ENCODE assay signal across 34 mouse cellular contexts in the genomic region with DNA sequence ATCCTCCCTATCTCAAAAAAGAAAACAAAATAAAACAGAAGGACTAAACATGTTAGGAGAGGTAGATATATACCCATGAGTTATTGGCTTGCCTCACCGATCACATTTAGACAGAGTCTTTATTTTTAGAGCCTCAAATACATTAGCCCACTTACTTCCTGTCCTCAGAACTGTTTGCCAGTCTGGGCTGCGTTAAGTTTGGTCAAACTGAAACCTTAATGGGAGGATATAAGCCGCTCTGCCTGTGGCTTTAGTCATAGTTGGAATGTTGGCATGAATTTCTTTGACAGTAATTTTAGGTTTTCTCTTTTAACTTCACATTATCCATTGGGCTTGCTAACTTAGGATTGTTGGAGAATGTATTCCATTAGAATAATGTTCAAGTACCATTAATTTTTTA. TPM values are rescaled to one million over a fixed set of nuclear protein-coding genes. Genes with fewer than 3 reads are reported as not detected.
A peak's percentile ranks its signal among the peaks of the same experiment; 100 is the strongest.
DNase-seq lines count a peak whose midpoint lies in the region; ATAC-seq lines count a peak whose summit lies in the region.
"Had no signal": no experiment of that assay in that cellular context is flagged by ENCODE, and none has a peak within 500 bp of the region (broad histone marks: within the 10 kb centered on the region; RNA-seq: fewer than 3 reads in every experiment).

No protein-coding gene starts in this region.

- whole genome bisulfite sequencing in midbrain, embryonic 11.5 days: 91% methylated on average over 3 of the region's 3 CpGs
- 94% methylated on average over 3 of the region's 3 CpGs for WGBS in midbrain, embryonic 16.5 days

- H3K27me3 ChIP-seq in midbrain, embryonic 11.5 days (ENCODE audit: control insufficient read depth, insufficient read depth, low read length): no peaks in the 10 kb centered on the region
- no peaks in the 10 kb centered on the region for H3K27me3 ChIP-seq in midbrain, embryonic 16.5 days (ENCODE audit: control insufficient read depth, insufficient read depth, low read depth, low read length)
- H3K27me3 ChIP-seq: embryonic facial prominence, embryonic 12.5 days; hindbrain, embryonic 15.5 days; intestine, embryonic 15.5 days; neural tube, embryonic 12.5 days; stomach, embryonic 15.5 days had no signal

- ATAC-seq in midbrain, embryonic 11.5 days (ENCODE audit: low FRiP score): no peak
- ATAC-seq in midbrain, embryonic 16.5 days: no peak
- ATAC-seq in activated CD4-positive, CD25-positive, alpha-beta regulatory T cell, adult 4 months: peak; percentile 59
- ATAC-seq in inflammation-experienced regulatory T-cells, adult 6 months: peak; percentile 69
- ATAC-seq: forebrain, postnatal 0 days; intestine, embryonic 15.5 days had no signal

- H3K4me2 ChIP-seq in midbrain, embryonic 11.5 days: no peak overlapping the region
- no peak overlapping the region for H3K4me2 ChIP-seq in midbrain, embryonic 16.5 days (ENCODE audit: low read length)
- H3K4me2 ChIP-seq: embryonic facial prominence, embryonic 12.5 days; hindbrain, embryonic 15.5 days; intestine, embryonic 15.5 days; neural tube, embryonic 12.5 days; stomach, embryonic 15.5 days had no signal

- H3K4me3 ChIP-seq in midbrain, embryonic 11.5 days (ENCODE audit: low read depth, low read length): no peak overlapping the region
- no peak overlapping the region for H3K4me3 ChIP-seq in midbrain, embryonic 16.5 days (ENCODE audit: low read depth, low read length)
- H3K4me3 ChIP-seq: embryonic facial prominence, embryonic 12.5 days; erythroblast, embryonic 14.5 days; hindbrain, embryonic 10.5 days; hindbrain, embryonic 15.5 days; intestine, embryonic 15.5 days; midbrain, embryonic 10.5 days; myocyte; neural tube, embryonic 12.5 days; stomach, embryonic 15.5 days had no signal

- no peaks in the 10 kb centered on the region for H3K9me3 ChIP-seq in midbrain, embryonic 11.5 days (ENCODE audit: control insufficient read depth, low read length)
- no peaks in the 10 kb centered on the region for H3K9me3 ChIP-seq in midbrain, embryonic 16.5 days (replicated peaks; ENCODE audit: control insufficient read depth, low read length, poor library complexity, severe bottlenecking)
- H3K9me3 ChIP-seq: embryonic facial prominence, embryonic 12.5 days; hindbrain, embryonic 10.5 days; hindbrain, embryonic 15.5 days; intestine, embryonic 15.5 days; midbrain, embryonic 10.5 days; neural tube, embryonic 12.5 days; stomach, embryonic 15.5 days had no signal

- no peak overlapping the region for H3K27ac ChIP-seq in midbrain, embryonic 11.5 days (ENCODE audit: low read depth, low read length)
- H3K27ac ChIP-seq in midbrain, embryonic 16.5 days (ENCODE audit: low read length): no peak overlapping the region
- H3K27ac ChIP-seq: embryonic facial prominence, embryonic 12.5 days; hindbrain, embryonic 10.5 days; hindbrain, embryonic 15.5 days; intestine, embryonic 15.5 days; liver, embryonic 14.5 days; midbrain, embryonic 10.5 days; neural tube, embryonic 12.5 days; stomach, embryonic 15.5 days had no signal

- H3K4me1 ChIP-seq in midbrain, embryonic 11.5 days (ENCODE audit: control insufficient read depth, insufficient read depth, low read length): no peaks in the 10 kb centered on the region
- H3K4me1 ChIP-seq in midbrain, embryonic 16.5 days (ENCODE audit: control insufficient read depth, insufficient read depth, low read length): no peaks in the 10 kb centered on the region
- H3K4me1 ChIP-seq: embryonic facial prominence, embryonic 12.5 days; hindbrain, embryonic 10.5 days; hindbrain, embryonic 15.5 days; intestine, embryonic 15.5 days; midbrain, embryonic 10.5 days; neural tube, embryonic 12.5 days; stomach, embryonic 15.5 days had no signal

- H3K36me3 ChIP-seq in midbrain, embryonic 11.5 days (ENCODE audit: control insufficient read depth, insufficient read depth, low read length): peaks cover 6% of the 10 kb centered on the region; the same call in 1 of the 2 replicates
- peaks cover 16% of the 10 kb centered on the region for H3K36me3 ChIP-seq in midbrain, embryonic 16.5 days (ENCODE audit: control insufficient read depth, insufficient read depth, low read length)

- DNase-seq in midbrain, embryonic 11.5 days (ENCODE audit: low spot score, missing footprints): peak; percentile 59
- DNase-seq in lung, postnatal 4 days: no peak
- DNase-seq in lung, postnatal 10 days: no peak
- no peak for DNase-seq in kidney, postnatal 25 days
- DNase-seq: adrenal gland, postnatal 36 days; B cell, adult 2 months; cerebellum, adult 2 months; cerebellum, postnatal 25 days; forebrain, postnatal 0 days; heart, postnatal 14 days; kidney, adult 8-10 months; kidney, postnatal 10 days; layer of hippocampus, adult 9-11 months; liver; lung, adult 2 months; lung, postnatal 14 days; right cerebral cortex, postnatal 4 days had no signal

- no peak overlapping the region for H3K9ac ChIP-seq in midbrain, embryonic 11.5 days (ENCODE audit: low read length)
- no peak overlapping the region for H3K9ac ChIP-seq in midbrain, embryonic 16.5 days (ENCODE audit: low read depth, low read length)
- H3K9ac ChIP-seq: embryonic facial prominence, embryonic 12.5 days; forebrain, postnatal 0 days; hindbrain, embryonic 15.5 days; intestine, embryonic 15.5 days; liver, embryonic 14.5 days; neural tube, embryonic 12.5 days; stomach, embryonic 15.5 days had no signal

RNA-seq across cellular contexts. Expression of gene Pth2r, which starts 44.1 kb away (rescaled TPM):
- 0.17 TPM in 1 of 2 replicates, not detected in the other for polyA plus RNA-seq in midbrain, embryonic 11.5 days (2014; fragmentation: Nextera tagmentation; extraction: Ambion mirVana)
- polyA plus RNA-seq in midbrain, embryonic 16.5 days (2015; fragmentation: Nextera tagmentation; extraction: Ambion mirVana): 2.2 and 2.5 TPM in 2 replicates
- polyA plus RNA-seq in activated CD4-positive, CD25-positive, alpha-beta regulatory T cell, adult 4 months (2017; shearing (Covaris generic)): not detected
- not detected for polyA plus RNA-seq in inflammation-experienced regulatory T-cells, adult 6 months (2017; shearing (Covaris generic))
- polyA plus RNA-seq: erythroblast, embryonic 14.5 days; forebrain, embryonic 11.5 days; heart, embryonic 14.5 days; intestine, embryonic 15.5 days; limb, embryonic 11.5 days; liver, embryonic 14.5 days; lung, adult 2 months; spleen, adult 2 months; stomach, embryonic 15.5 days had no signal

RNA-seq across cellular contexts. Expression of gene Pikfyve, which starts 51.2 kb away (rescaled TPM):
- 17.1 and 20.1 TPM in 2 replicates for polyA plus RNA-seq in midbrain, embryonic 11.5 days (2014; fragmentation: Nextera tagmentation; extraction: Ambion mirVana)
- polyA plus RNA-seq in midbrain, embryonic 16.5 days (2015; fragmentation: Nextera tagmentation; extraction: Ambion mirVana): 9.8 and 12.4 TPM in 2 replicates
- polyA plus RNA-seq in activated CD4-positive, CD25-positive, alpha-beta regulatory T cell, adult 4 months (2017; shearing (Covaris generic)): 10 to 100 TPM; 11.5 to 13.6 TPM
- polyA plus RNA-seq in inflammation-experienced regulatory T-cells, adult 6 months (2017; shearing (Covaris generic)): 10 to 100 TPM in 2 of 3 experiments, 1 to 10 TPM in 1; 9.5 to 14.6 (median 13.5) TPM

RNA-seq across cellular contexts. Expression of gene Idh1, which starts 51.4 kb away (rescaled TPM):
- 433 and 472 TPM in 2 replicates for polyA plus RNA-seq in midbrain, embryonic 11.5 days (2014; fragmentation: Nextera tagmentation; extraction: Ambion mirVana)
- polyA plus RNA-seq in midbrain, embryonic 16.5 days (2015; fragmentation: Nextera tagmentation; extraction: Ambion mirVana): 553 and 565 TPM in 2 replicates
- 10 to 100 TPM in 1 of 2 experiments, 1 to 10 TPM in 1; 7.0 to 13.7 TPM for polyA plus RNA-seq in activated CD4-positive, CD25-positive, alpha-beta regulatory T cell, adult 4 months (2017; shearing (Covaris generic))
- polyA plus RNA-seq in inflammation-experienced regulatory T-cells, adult 6 months (2017; shearing (Covaris generic)): 10 to 100 TPM in 1 of 3 experiments, 1 to 10 TPM in 2; 6.3 to 13.0 (median 9.4) TPM
- polyA plus RNA-seq: erythroblast, embryonic 14.5 days had no signal

Comparison
In these comparisons a context has a peak if more than half of its experiments do, and no peak if none do; other contexts are left out.
1. ATAC-seq: peak in activated CD4-positive, CD25-positive, alpha-beta regulatory T cell, adult 4 months (single experiment) and inflammation-experienced regulatory T-cells, adult 6 months (single experiment); none in midbrain, embryonic 11.5 days (single experiment) and midbrain, embryonic 16.5 days (single experiment).
2. RNA of gene Idh1, which starts 51.4 kb away (polyA plus RNA-seq): 553 to 565 TPM in midbrain, embryonic 16.5 days and 433 to 472 TPM in midbrain, embryonic 11.5 days; 7.0 to 13.7 TPM in activated CD4-positive, CD25-positive, alpha-beta regulatory T cell, adult 4 months and 6.3 to 13.0 TPM in inflammation-experienced regulatory T-cells, adult 6 months; every median in the first group is over 10 times any median in the second.